Mouse (Mus musculus): ENCODE data around the gene Taf3. TPM values are rescaled to one million over a fixed set of nuclear protein-coding genes. Genes with fewer than 3 reads are reported as not detected.

Gene Taf3
- polyA plus RNA-seq, 1 experiment from 2014 or later = 9.4 TPM

- Histone ChIP-seq H3K9ac (ENCODE audit: low read length) (no peak overlapping the region), H3K4me2 (ENCODE audit: low read length) (peak overlapping the region; percentile 44), H3K27ac (replicated peaks in 1 of 2; ENCODE audit: control insufficient read depth in 1 of 2, insufficient read depth in 1 of 2, low read depth in 2 of 2, low read length in 2 of 2) (no peak overlapping the region), H3K9me3 (ENCODE audit: control insufficient read depth, low read length) (no peaks in the 10 kb centered on the region), H3K36me3 (ENCODE audit: control insufficient read depth, insufficient read depth, low read length) (no peaks in the 10 kb centered on the region), H3K27me3 (ENCODE audit: control insufficient read depth, insufficient read depth, low read length) (peaks cover 78% of the 10 kb centered on the region), H3K4me3 (ENCODE audit: control insufficient read depth in 1 of 2, insufficient read depth in 1 of 2, low read depth in 1 of 2, low read length in 2 of 2) (peak overlapping the region; percentile 8 to 26), H3K4me1 (ENCODE audit: control insufficient read depth in 2 of 2, insufficient read depth in 2 of 2, low read length in 2 of 2) (peaks cover 0 to 3% of the 10 kb centered on the region in 2 experiments; a peak in 2 of 4 replicates)
- 3% methylated on average over 22 of the region's 22 CpGs for WGBS
- no peak for ATAC-seq (ENCODE audit: insufficient number of reproducible peaks, insufficient read depth, low FRiP score, low read depth)
Measured at GRCm38 (mm10) chr2:9896097-9896770, 152.2 kb downstream of the Taf3 start.

GRCm38 (mm10) chr2:9894836-9895593 lies 153.4 kb downstream of the Taf3 start:
- peak overlapping the region; percentile 44; the same call in 1 of the 2 replicates for H3K4me2 ChIP-seq (ENCODE audit: low read length)
- ATAC-seq (ENCODE audit: insufficient number of reproducible peaks, insufficient read depth, low FRiP score, low read depth) = no peak
- no peaks in the 10 kb centered on the region for H3K9me3 ChIP-seq (ENCODE audit: control insufficient read depth, low read length)
- H3K27me3 ChIP-seq (ENCODE audit: control insufficient read depth, insufficient read depth, low read length) = peaks cover 90% of the 10 kb centered on the region
- H3K4me3 ChIP-seq (ENCODE audit: control insufficient read depth in 1 of 2, insufficient read depth in 1 of 2, low read depth in 1 of 2, low read length in 2 of 2) = no peak overlapping the region
- no peak overlapping the region for H3K9ac ChIP-seq (ENCODE audit: low read length)
- H3K27ac ChIP-seq (replicated peaks in 1 of 2; ENCODE audit: control insufficient read depth in 1 of 2, insufficient read depth in 1 of 2, low read depth in 2 of 2, low read length in 2 of 2) = no peak overlapping the region
- WGBS = 1% methylated on average over 19 of the region's 19 CpGs
- H3K4me1 ChIP-seq (ENCODE audit: control insufficient read depth in 2 of 2, insufficient read depth in 2 of 2, low read length in 2 of 2) = peaks cover 0 to 3% of the 10 kb centered on the region in 2 experiments; a peak in 2 of 4 replicates
- no peaks in the 10 kb centered on the region for H3K36me3 ChIP-seq (ENCODE audit: control insufficient read depth, insufficient read depth, low read length)

- Histone ChIP-seq H3K9me3 (ENCODE audit: control insufficient read depth, low read length) (no peaks in the 10 kb centered on the region), H3K4me3 (ENCODE audit: control insufficient read depth in 1 of 2, insufficient read depth in 1 of 2, low read depth in 1 of 2, low read length in 2 of 2) (no peak overlapping the region), H3K4me2 (ENCODE audit: low read length) (no peak overlapping the region), H3K27ac (replicated peaks in 1 of 2; ENCODE audit: control insufficient read depth in 1 of 2, insufficient read depth in 1 of 2, low read depth in 2 of 2, low read length in 2 of 2) (no peak overlapping the region), H3K9ac (ENCODE audit: low read length) (no peak overlapping the region), H3K36me3 (ENCODE audit: control insufficient read depth, insufficient read depth, low read length) (no peaks in the 10 kb centered on the region), H3K4me1 (ENCODE audit: control insufficient read depth in 2 of 2, insufficient read depth in 2 of 2, low read length in 2 of 2) (peaks cover 3 to 13% of the 10 kb centered on the region in 2 experiments; a peak in 3 of 4 replicates), H3K27me3 (ENCODE audit: control insufficient read depth, insufficient read depth, low read length) (peaks cover 95% of the 10 kb centered on the region)
- no peak for ATAC-seq (ENCODE audit: insufficient number of reproducible peaks, insufficient read depth, low FRiP score, low read depth)
- 5% methylated on average over 6 of the region's 6 CpGs for WGBS
Measured at GRCm38 (mm10) chr2:9893272-9893953, 155.0 kb downstream of the Taf3 start.

GRCm38 (mm10) chr2:9892541-9892940 lies 155.9 kb downstream of the Taf3 start:
- Histone ChIP-seq H3K27me3 (ENCODE audit: control insufficient read depth, insufficient read depth, low read length) (peaks cover 95% of the 10 kb centered on the region), H3K9ac (ENCODE audit: low read length) (no peak overlapping the region), H3K27ac (replicated peaks in 1 of 2; ENCODE audit: control insufficient read depth in 1 of 2, insufficient read depth in 1 of 2, low read depth in 2 of 2, low read length in 2 of 2) (no peak overlapping the region), H3K36me3 (ENCODE audit: control insufficient read depth, insufficient read depth, low read length) (no peaks in the 10 kb centered on the region), H3K9me3 (ENCODE audit: control insufficient read depth, low read length) (no peaks in the 10 kb centered on the region), H3K4me1 (ENCODE audit: control insufficient read depth in 2 of 2, insufficient read depth in 2 of 2, low read length in 2 of 2) (peaks cover 3 to 13% of the 10 kb centered on the region in 2 experiments; a peak in 3 of 4 replicates), H3K4me3 (ENCODE audit: control insufficient read depth in 1 of 2, insufficient read depth in 1 of 2, low read depth in 1 of 2, low read length in 2 of 2) (no peak overlapping the region), H3K4me2 (ENCODE audit: low read length) (no peak overlapping the region)
- WGBS = 13% methylated on average over 7 of the region's 7 CpGs
- ATAC-seq (ENCODE audit: insufficient number of reproducible peaks, insufficient read depth, low FRiP score, low read depth) = no peak

GRCm38 (mm10) chr2:9890906-9891305 lies 157.5 kb downstream of the Taf3 start:
- 4% methylated on average over 5 of the region's 5 CpGs for WGBS
- no peak for ATAC-seq (ENCODE audit: insufficient number of reproducible peaks, insufficient read depth, low FRiP score, low read depth)
- no peak overlapping the region for H3K9ac ChIP-seq (ENCODE audit: low read length)

GRCm38 (mm10) chr2:9890251-9890650 lies 158.1 kb downstream of the Taf3 start:
- Histone ChIP-seq H3K4me1 (ENCODE audit: control insufficient read depth in 2 of 2, insufficient read depth in 2 of 2, low read length in 2 of 2) (peaks cover 0 to 13% of the 10 kb centered on the region in 2 experiments; a peak in 1 of 4 replicates), H3K4me3 (ENCODE audit: control insufficient read depth in 1 of 2, insufficient read depth in 1 of 2, low read depth in 1 of 2, low read length in 2 of 2) (peak overlapping the region in 1 of 2 experiments; percentile 25; a peak in 1 of 4 replicates), H3K9me3 (ENCODE audit: control insufficient read depth, low read length) (no peaks in the 10 kb centered on the region), H3K4me2 (ENCODE audit: low read length) (peak overlapping the region; percentile 62; the same call in 1 of the 2 replicates), H3K9ac (ENCODE audit: low read length) (no peak overlapping the region), H3K27ac (replicated peaks in 1 of 2; ENCODE audit: control insufficient read depth in 1 of 2, insufficient read depth in 1 of 2, low read depth in 2 of 2, low read length in 2 of 2) (no peak overlapping the region), H3K27me3 (ENCODE audit: control insufficient read depth, insufficient read depth, low read length) (peaks cover 96% of the 10 kb centered on the region), H3K36me3 (ENCODE audit: control insufficient read depth, insufficient read depth, low read length) (no peaks in the 10 kb centered on the region)
- ATAC-seq (ENCODE audit: insufficient number of reproducible peaks, insufficient read depth, low FRiP score, low read depth) = no peak
- 9% methylated on average over 8 of the region's 8 CpGs for WGBS

More at GRCm38 (mm10) chr2:9890906-9891305, 157.5 kb downstream of the Taf3 start:
- Histone ChIP-seq H3K27ac (replicated peaks in 1 of 2; ENCODE audit: control insufficient read depth in 1 of 2, insufficient read depth in 1 of 2, low read depth in 2 of 2, low read length in 2 of 2) (no peak overlapping the region), H3K4me3 (ENCODE audit: control insufficient read depth in 1 of 2, insufficient read depth in 1 of 2, low read depth in 1 of 2, low read length in 2 of 2) (no peak overlapping the region), H3K4me2 (ENCODE audit: low read length) (no peak overlapping the region), H3K27me3 (ENCODE audit: control insufficient read depth, insufficient read depth, low read length) (peaks cover 96% of the 10 kb centered on the region), H3K36me3 (ENCODE audit: control insufficient read depth, insufficient read depth, low read length) (no peaks in the 10 kb centered on the region), H3K9me3 (ENCODE audit: control insufficient read depth, low read length) (no peaks in the 10 kb centered on the region), H3K4me1 (ENCODE audit: control insufficient read depth in 2 of 2, insufficient read depth in 2 of 2, low read length in 2 of 2) (peaks cover under 1 to 13% of the 10 kb centered on the region in 2 experiments; a peak in 3 of 4 replicates)

GRCm38 (mm10) chr2:9889651-9890183 lies 158.7 kb downstream of the Taf3 start, which contains the start of gene Gata3:
Gene Gata3, minus strand, starts transcription at chr2:9890034.
- WGBS = 0% methylated on average over 23 of the region's 23 CpGs
- H3K4me1 ChIP-seq (ENCODE audit: control insufficient read depth in 2 of 2, insufficient read depth in 2 of 2, low read length in 2 of 2) = peaks cover 0 to 13% of the 10 kb centered on the region in 2 experiments; a peak in 1 of 4 replicates

More at GRCm38 (mm10) chr2:9889651-9890183, 158.7 kb downstream of the Taf3 start, which contains the start of gene Gata3:
- ATAC-seq (ENCODE audit: insufficient number of reproducible peaks, insufficient read depth, low FRiP score, low read depth) = no peak
- Histone ChIP-seq H3K4me2 (ENCODE audit: low read length) (peak within 1 kb of the TSS; percentile 62), H3K36me3 (ENCODE audit: control insufficient read depth, insufficient read depth, low read length) (no peaks in the 10 kb centered on the region), H3K27me3 (ENCODE audit: control insufficient read depth, insufficient read depth, low read length) (peaks cover 95% of the 10 kb centered on the region), H3K9ac (ENCODE audit: low read length) (no peak within 1 kb of the TSS), H3K27ac (replicated peaks in 1 of 2; ENCODE audit: control insufficient read depth in 1 of 2, insufficient read depth in 1 of 2, low read depth in 2 of 2, low read length in 2 of 2) (no peak within 1 kb of the TSS), H3K9me3 (ENCODE audit: control insufficient read depth, low read length) (no peaks in the 10 kb centered on the region), H3K4me3 (ENCODE audit: control insufficient read depth in 1 of 2, insufficient read depth in 1 of 2, low read depth in 1 of 2, low read length in 2 of 2) (peak within 1 kb of the TSS; percentile 25)

Measured in heart, embryonic 14.5 days (tissue).